Mouse (Mus musculus): ENCODE data around the gene Arfgap2. TPM values are rescaled to one million over a fixed set of nuclear protein-coding genes. Genes with fewer than 3 reads are reported as not detected.

Arfgap2 gene
- polyA plus RNA-seq, 1 experiment, result 34.6 TPM

- no peak for TF ChIP-seq POLR2A (IDR thresholded peaks at IDR 0.05; ENCODE audit: control insufficient read depth, low read depth, low read length)
- TF ChIP-seq CTCF (IDR thresholded peaks at IDR 0.05; ENCODE audit: control insufficient read depth, insufficient read depth, insufficient replicate concordance, low read depth, low read length), result no peak
- Histone ChIP-seq H3K4me3 (ENCODE audit: control insufficient read depth, low read depth, low read length) (no peak overlapping the region), H3K27ac (ENCODE audit: control insufficient read depth, insufficient read depth, low read depth, low read length) (no peak overlapping the region), H3K27me3 (ENCODE audit: control insufficient read depth, insufficient read depth, low read length) (no peaks in the 10 kb centered on the region), H3K4me1 (ENCODE audit: control insufficient read depth, insufficient read depth, low read length) (no peaks in the 10 kb centered on the region), H3K36me3 (ENCODE audit: control insufficient read depth, insufficient read depth, low read length) (no peaks in the 10 kb centered on the region)
Observed at GRCm38 (mm10) chr2:91324761-91325421, 60.1 kb downstream of the Arfgap2 start.

Other genes starting within 250 kb of the Arfgap2 start
- 6.7 and 7.1 TPM in 2 replicates for gene Rapsn, start 229.4 kb upstream of the Arfgap2 start, polyA plus RNA-seq (2012; rRNA removed)
- 435 and 494 TPM in 2 replicates for gene Psmc3, start 211.0 kb upstream of the Arfgap2 start, polyA plus RNA-seq (2012; rRNA removed)
- 65.7 and 67.9 TPM in 2 replicates for gene Slc39a13, start 194.6 kb upstream of the Arfgap2 start, polyA plus RNA-seq (2012; rRNA removed)
- gene Spi1, start 182.6 kb upstream of the Arfgap2 start, polyA plus RNA-seq (2012; rRNA removed), result 2.5 and 2.9 TPM in 2 replicates
- gene Mybpc3, start 146.8 kb upstream of the Arfgap2 start, polyA plus RNA-seq (2012; rRNA removed), result 0.04 TPM in 1 of 2 replicates, not detected in the other
- 9.0 and 11.4 TPM in 2 replicates for gene Madd, start 81.1 kb upstream of the Arfgap2 start, polyA plus RNA-seq (2012; rRNA removed)
- gene Nr1h3, start 62.1 kb upstream of the Arfgap2 start, polyA plus RNA-seq (2012; rRNA removed), result 20.0 and 22.8 TPM in 2 replicates
- gene Acp2, start 62.1 kb upstream of the Arfgap2 start, polyA plus RNA-seq (2012; rRNA removed), result 11.9 and 12.0 TPM in 2 replicates
- 13.2 and 13.7 TPM in 2 replicates for gene Ddb2, start 28.0 kb upstream of the Arfgap2 start, polyA plus RNA-seq (2012; rRNA removed)
- gene Pacsin3, start 9.0 kb upstream of the Arfgap2 start, polyA plus RNA-seq (2012; rRNA removed), result 3.9 and 5.7 TPM in 2 replicates
- gene 1110051M20Rik, start 179.7 kb downstream of the Arfgap2 start, polyA plus RNA-seq (2012; rRNA removed), result 81.5 and 91.7 TPM in 2 replicates
- 0.44 and 0.96 TPM in 2 replicates for gene Lrp4, start 192.5 kb downstream of the Arfgap2 start, polyA plus RNA-seq (2012; rRNA removed)

Measured in testis, adult 2 months (tissue).